Mouse (Mus musculus) heart, adult 2 months (tissue): Measurements from ENCODE around the gene Tcl1b5. TPM values are rescaled to one million over a fixed set of nuclear protein-coding genes. Genes with fewer than 3 reads are reported as not detected.
A peak's percentile ranks its signal among the peaks of the same experiment; 100 is the strongest.
"Not testable (repeated sequence)": the region's sequence is repeated elsewhere in the genome, so short reads cannot be mapped to it uniquely, and the experiment has no call there.

Source experiments
- DNase-seq, 2 experiments: peaks; one replicate each; pipeline ENCODE4 v3.0.0; 2021
- H3K27ac ChIP-seq: fragments of 200-600 bp; 2 replicates; pipeline ENCODE4 v1.8.1; 2022
- H3K27me3 ChIP-seq: fragments of 200-500 bp; 2 replicates; pipeline ENCODE4 v1.6.1; 2012; ENCODE audit warnings: mild to moderate bottlenecking, low read length, inconsistent platforms, mixed read lengths; ENCODE audit not compliant: control insufficient read depth, insufficient read depth
- H3K36me3 ChIP-seq: fragments of 200-500 bp; 2 replicates; pipeline ENCODE4 v1.6.1; 2012; ENCODE audit warnings: low read length, inconsistent platforms; ENCODE audit not compliant: control insufficient read depth, insufficient read depth
- H3K4me1 ChIP-seq: fragments of 200-500 bp; 2 replicates; pipeline ENCODE4 v1.6.1; 2011; ENCODE audit warnings: low read length; ENCODE audit not compliant: control insufficient read depth, insufficient read depth
- H3K4me3 ChIP-seq: fragments of 200-600 bp; 2 replicates; pipeline ENCODE4 v1.8.1; 2022
- H3K79me2 ChIP-seq: fragments of 200-500 bp; replicated peaks from 2 replicates; pipeline ENCODE4 v1.6.1; 2012; ENCODE audit warnings: mild to moderate bottlenecking, inconsistent platforms, low read length, moderate library complexity, mixed read lengths; ENCODE audit not compliant: control insufficient read depth, insufficient read depth
- H3K9ac ChIP-seq: fragments of 200-500 bp; 2 replicates; pipeline ENCODE4 v1.6.1; 2012; ENCODE audit warnings: low read depth, mild to moderate bottlenecking, control low read depth, inconsistent platforms, low read length, mixed read lengths
- CTCF ChIP-seq: fragments of 200-600 bp; IDR thresholded peaks from 2 replicates; pipeline ENCODE4 v1.8.1; 2022; ENCODE audit warnings: antibody characterized with exemption, mild to moderate bottlenecking, moderate library complexity
- EP300 ChIP-seq: fragments of 200-500 bp; IDR thresholded peaks from 2 replicates; pipeline ENCODE4 v1.6.1; 2011; ENCODE audit warnings: low read depth, low read length, control low read depth; ENCODE audit not compliant: insufficient read depth
- POLR2A ChIP-seq: fragments of 200-500 bp; IDR thresholded peaks from 2 replicates; pipeline ENCODE4 v1.6.1; 2011; ENCODE audit warnings: mild to moderate bottlenecking, low read depth, low read length, control low read depth; ENCODE audit not compliant: insufficient read depth
- WGBS: fragments of 180-500 bp; shearing (Covaris S2); methylation state at CpG from one replicate; pipeline ENCODE4 v1.1.7; 2018; 5-methylcytosine and 5-hydroxymethylcytosine counted together
- intact Hi-C: fragments of 180-260 bp; cut with DNase I; formaldehyde crosslinking; loops from one replicate; pipeline ENCODE4 v1.15.1; 2025
- long read RNA-seq: library from polyadenylated mRNA; stranded (forward); transcript quantifications from one replicate; pipeline ENCODE4 v2.0.0, GENCODE M21; 2021
- polyA plus RNA-seq: library from polyadenylated mRNA; depleted of rRNA; stranded (reverse); fragments of >200 nt; gene quantifications from 2 replicates; pipeline ENCODE4 v1.2.3, GENCODE M21; 2012; rRNA removed
- total RNA-seq, 2 experiments: library from RNA; stranded (reverse); gene quantifications; 2 replicates each; pipeline ENCODE4 v1.2.3; 2021

Gene Tcl1b5
- not detected for total RNA-seq
- not detected in 2 replicates for polyA plus RNA-seq
- long read RNA-seq = 0 reads

GRCm38 (mm10) chr12:105176044-105176443, at the start of gene Tcl1b5:
Gene Tcl1b5, plus strand, starts transcription at chr12:105176344.
- 52% methylated on average over 3 of the region's 3 CpGs for WGBS
- not testable (repeated sequence) for H3K4me3 ChIP-seq, H3K36me3 ChIP-seq, H3K79me2 ChIP-seq, H3K4me1 ChIP-seq, DNase-seq, H3K9ac ChIP-seq, H3K27me3 ChIP-seq, H3K27ac ChIP-seq
- intact Hi-C loops = loop anchor here (10.0 kb wide), 1 partner anchor 121 kb away; no protein-coding TSS in a partner anchor

- no peak overlapping the region for H3K9ac ChIP-seq
- H3K36me3 ChIP-seq = no peaks in the 10 kb centered on the region
- no peak for DNase-seq
- TF ChIP-seq CTCF (no peak), EP300 (no peak), POLR2A (no peak)
- H3K4me1 ChIP-seq = no peaks in the 10 kb centered on the region
- H3K27ac ChIP-seq = no peak overlapping the region
- WGBS = 67% methylated on average over 4 of the region's 4 CpGs
- H3K79me2 ChIP-seq = no peaks in the 10 kb centered on the region
- no peaks in the 10 kb centered on the region for H3K27me3 ChIP-seq
- intact Hi-C loops = no loop called here
- no peak overlapping the region for H3K4me3 ChIP-seq
These were observed 49.6 kb upstream of the Tcl1b5 start for GRCm38 (mm10) chr12:105126516-105126915.

- Histone ChIP-seq H3K27me3 (no peaks in the 10 kb centered on the region), H3K4me1 (no peaks in the 10 kb centered on the region), H3K4me3 (no peak overlapping the region), H3K9ac (no peak overlapping the region), H3K27ac (no peak overlapping the region), H3K36me3 (no peaks in the 10 kb centered on the region), H3K79me2 (no peaks in the 10 kb centered on the region)
- 78% methylated on average over 2 of the region's 2 CpGs for WGBS
- DNase-seq = no peak
- TF ChIP-seq POLR2A = no peak
- no peak for TF ChIP-seq EP300
- no peak for TF ChIP-seq CTCF
- intact Hi-C loops = no loop called here
These were observed 48.5 kb upstream of the Tcl1b5 start for GRCm38 (mm10) chr12:105127607-105128006.

GRCm38 (mm10) chr12:105129494-105130205, 46.5 kb upstream of the Tcl1b5 start:
- H3K27ac ChIP-seq, intact Hi-C loops: not testable (repeated sequence)

GRCm38 (mm10) chr12:105134167-105134566, 42.0 kb upstream of the Tcl1b5 start:
- H3K79me2 ChIP-seq, H3K4me3 ChIP-seq, H3K27ac ChIP-seq, H3K36me3 ChIP-seq, H3K4me1 ChIP-seq, intact Hi-C loops, H3K27me3 ChIP-seq, DNase-seq, H3K9ac ChIP-seq: not testable (repeated sequence)
- WGBS = 44% methylated on average over 2 of the region's 2 CpGs

More at GRCm38 (mm10) chr12:105129494-105130205, 46.5 kb upstream of the Tcl1b5 start:
- peak; percentile 20 for TF ChIP-seq CTCF
- 53% methylated on average over 3 of the region's 3 CpGs for WGBS
- not testable (repeated sequence) for H3K27me3 ChIP-seq, H3K36me3 ChIP-seq, H3K9ac ChIP-seq, H3K4me3 ChIP-seq, H3K4me1 ChIP-seq, H3K79me2 ChIP-seq, DNase-seq

- H3K27ac ChIP-seq, intact Hi-C loops, H3K27me3 ChIP-seq, H3K4me3 ChIP-seq, H3K4me1 ChIP-seq, H3K9ac ChIP-seq, H3K79me2 ChIP-seq, DNase-seq, H3K36me3 ChIP-seq: not testable (repeated sequence)
- WGBS = 75% methylated on average over 4 of the region's 4 CpGs
These were observed 41.3 kb upstream of the Tcl1b5 start for GRCm38 (mm10) chr12:105134826-105135225.

- H3K27me3 ChIP-seq, H3K4me3 ChIP-seq, H3K36me3 ChIP-seq, intact Hi-C loops, H3K4me1 ChIP-seq, H3K27ac ChIP-seq, DNase-seq, H3K79me2 ChIP-seq, H3K9ac ChIP-seq: not testable (repeated sequence)
- WGBS = 68% methylated on average over 1 of the region's 1 CpGs
These were observed 38.4 kb upstream of the Tcl1b5 start for GRCm38 (mm10) chr12:105137729-105138128.
